ENCODE assay signal across 1 mouse cellular context in the genomic region with DNA sequence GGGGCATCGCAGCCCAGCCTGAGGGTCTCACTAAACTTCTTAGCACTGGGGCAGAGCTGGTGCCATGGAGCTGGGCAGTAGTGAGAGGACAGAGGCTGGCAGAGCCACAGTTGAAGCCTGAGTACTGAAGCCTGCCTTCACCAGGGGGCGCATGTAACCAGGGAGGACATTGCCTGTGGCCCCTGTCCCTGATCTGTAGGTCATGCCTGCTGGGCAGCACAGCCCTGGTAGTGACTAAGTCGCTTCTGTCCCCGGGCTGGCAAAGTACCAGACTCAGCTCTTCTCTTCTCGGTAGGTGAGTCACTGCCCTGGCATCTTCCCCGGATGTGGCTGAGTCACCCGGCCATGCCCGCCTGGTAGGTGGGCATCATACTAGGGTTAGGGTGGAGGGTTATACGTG.
TF ChIP-seq lines count a peak whose summit lies in the region.

No protein-coding gene starts in this region.

TF ChIP-seq in CH12.LX, 34 proteins besides CTCF, POLR2A, EP300 and RAD21:
- TF ChIP-seq MYC (IDR thresholded peaks at IDR 0.05; ENCODE audit: low read depth, low read length) = no peak
- peak; percentile 91 for TF ChIP-seq SMC3 (IDR thresholded peaks at IDR 0.05; ENCODE audit: low read depth, low read length)
- TF ChIP-seq USF1 (IDR thresholded peaks at IDR 0.05; ENCODE audit: low read depth, low read length) = no peak
- TF ChIP-seq SIN3A (IDR thresholded peaks at IDR 0.05; ENCODE audit: low read length) = no peak
- no peak for TF ChIP-seq ZNF384 (IDR thresholded peaks at IDR 0.05; ENCODE audit: low read depth, low read length)
- no peak for TF ChIP-seq USF2 (conservative IDR thresholded peaks at IDR 0.05; ENCODE audit: low read depth, low read length)
- no peak for TF ChIP-seq NELFE (IDR thresholded peaks at IDR 0.05; ENCODE audit: low read depth, low read length)
- peak; percentile 9; the same call in 1 of the 2 replicates for TF ChIP-seq ZC3H11A (IDR thresholded peaks at IDR 0.05; ENCODE audit: low read depth, low read length)
- no peak for TF ChIP-seq CHD1 (IDR thresholded peaks at IDR 0.05; ENCODE audit: low read depth, low read length)
- TF ChIP-seq MAFK (IDR thresholded peaks at IDR 0.05; ENCODE audit: insufficient replicate concordance, low read length) = no peak
- TF ChIP-seq HCFC1 (IDR thresholded peaks at IDR 0.05; ENCODE audit: low read depth, low read length) = no peak
- no peak; the same call in 1 of the 2 replicates for TF ChIP-seq MXI1 (IDR thresholded peaks at IDR 0.05; ENCODE audit: low read depth, low read length)
